Mouse (Mus musculus) heart, adult 2 months (tissue): ENCODE measurements around the gene Cfap97d1.

Experiments used
- EP300 ChIP-seq: fragments of 200-500 bp; IDR thresholded peaks from 2 replicates; pipeline ENCODE4 v1.6.1; 2011; ENCODE audit warnings: low read depth, low read length, control low read depth; ENCODE audit not compliant: insufficient read depth
- POLR2A ChIP-seq: fragments of 200-500 bp; IDR thresholded peaks from 2 replicates; pipeline ENCODE4 v1.6.1; 2011; ENCODE audit warnings: mild to moderate bottlenecking, low read depth, low read length, control low read depth; ENCODE audit not compliant: insufficient read depth

GRCm38 (mm10) chr11:101936421-101936820 is 47.7 kb upstream of the Cfap97d1 start:
- TF ChIP-seq EP300 = no peak
- TF ChIP-seq POLR2A = no peak
